Mouse (Mus musculus): ENCODE data around the gene Mars2.
A peak's percentile ranks its signal among the peaks of the same experiment; 100 is the strongest.

Mars2 gene

DNA sequence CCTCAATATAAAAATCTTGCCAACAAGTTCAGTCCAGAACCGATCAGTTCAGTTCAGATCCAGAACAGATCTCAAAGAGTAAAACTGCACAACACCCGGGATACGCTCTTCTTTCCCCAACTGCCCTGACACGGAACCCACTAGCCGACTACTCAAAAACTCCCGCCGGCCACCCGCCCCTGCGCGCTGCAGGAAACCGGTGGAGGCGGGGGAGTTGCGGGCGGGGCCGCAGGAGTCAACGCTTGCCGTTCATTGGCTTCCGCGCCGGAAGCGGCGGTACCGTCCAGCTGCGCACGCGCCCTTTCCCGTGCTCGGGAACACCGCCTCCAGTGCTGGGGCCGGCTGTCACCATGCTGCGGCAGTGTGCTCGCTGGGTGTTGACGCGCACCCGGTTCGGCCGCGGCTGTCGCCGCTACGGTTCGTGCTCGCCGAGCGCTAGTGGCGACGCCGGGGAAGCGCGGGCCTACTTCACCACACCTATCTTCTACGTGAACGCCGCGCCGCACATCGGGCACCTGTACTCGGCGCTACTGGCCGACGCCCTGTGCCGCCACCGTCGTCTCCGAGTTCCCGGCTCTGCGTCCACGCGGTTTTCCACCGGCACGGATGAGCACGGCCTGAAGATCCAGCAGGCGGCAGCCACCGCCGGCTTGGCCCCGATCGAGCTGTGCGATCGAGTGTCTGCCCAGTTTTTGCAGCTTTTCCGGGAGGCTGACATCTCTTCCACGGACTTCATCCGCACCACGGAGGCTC is at the start of gene Mars2:
Gene Mars2, plus strand, starts transcription at position 288 of the 753 bp plus-strand sequence.
- DNase-seq (ENCODE audit: low read depth, low spot score) = peak; percentile 97

DNA sequence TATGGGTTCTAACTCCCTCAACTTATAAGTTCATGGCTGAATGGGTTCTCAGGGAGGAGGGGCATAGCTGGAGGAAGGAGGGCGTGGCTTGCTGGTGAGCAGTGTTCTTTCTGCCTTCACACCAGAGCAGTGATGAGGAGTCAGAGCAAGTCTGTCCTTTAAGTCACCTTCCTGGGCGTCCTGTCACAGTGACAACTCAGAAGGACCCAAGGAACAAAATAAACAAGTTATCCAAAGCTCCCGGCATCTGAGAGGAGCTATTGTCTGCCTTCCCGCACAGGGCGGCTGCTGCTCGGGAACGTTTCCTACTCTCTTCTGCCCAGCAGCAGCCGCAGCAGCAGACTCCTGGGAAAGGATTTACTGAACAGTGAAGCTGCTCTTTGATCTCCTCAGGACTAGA is 45.0 kb upstream of the Mars2 start:
- DNase-seq (ENCODE audit: low read depth, low spot score) = no peak

GRCm38 (mm10) chr1:55192824-55193223 is 44.2 kb upstream of the Mars2 start:
- DNase-seq (ENCODE audit: low read depth, low spot score) = peak; percentile 50

GRCm38 (mm10) chr1:55193316-55193715 is 43.7 kb upstream of the Mars2 start:
- DNase-seq (ENCODE audit: low read depth, low spot score) = no peak

- no peak for DNase-seq (ENCODE audit: low read depth, low spot score)
These were observed 42.7 kb upstream of the Mars2 start for GRCm38 (mm10) chr1:55194064-55194915.

DNA sequence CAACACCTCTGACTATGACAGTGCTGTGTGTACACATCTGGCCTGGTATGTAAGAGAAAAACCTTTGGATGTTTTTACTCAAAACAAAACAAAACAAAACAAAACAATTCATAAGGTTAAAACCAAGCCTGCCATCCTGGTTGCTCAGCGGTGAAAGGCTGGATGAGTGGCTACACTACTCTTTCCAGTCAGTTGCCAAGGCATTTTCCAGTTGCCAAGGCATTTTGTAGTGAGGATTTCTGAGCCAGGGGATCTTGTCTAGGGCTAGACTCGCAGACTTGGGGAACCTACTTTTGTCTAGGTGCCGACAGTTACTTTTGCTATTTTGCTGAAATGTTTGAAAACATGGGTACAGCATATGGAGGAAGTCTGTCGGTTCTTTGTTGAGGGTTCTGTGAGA is 42.0 kb upstream of the Mars2 start:
- no peak for DNase-seq (ENCODE audit: low read depth, low spot score)

DNA sequence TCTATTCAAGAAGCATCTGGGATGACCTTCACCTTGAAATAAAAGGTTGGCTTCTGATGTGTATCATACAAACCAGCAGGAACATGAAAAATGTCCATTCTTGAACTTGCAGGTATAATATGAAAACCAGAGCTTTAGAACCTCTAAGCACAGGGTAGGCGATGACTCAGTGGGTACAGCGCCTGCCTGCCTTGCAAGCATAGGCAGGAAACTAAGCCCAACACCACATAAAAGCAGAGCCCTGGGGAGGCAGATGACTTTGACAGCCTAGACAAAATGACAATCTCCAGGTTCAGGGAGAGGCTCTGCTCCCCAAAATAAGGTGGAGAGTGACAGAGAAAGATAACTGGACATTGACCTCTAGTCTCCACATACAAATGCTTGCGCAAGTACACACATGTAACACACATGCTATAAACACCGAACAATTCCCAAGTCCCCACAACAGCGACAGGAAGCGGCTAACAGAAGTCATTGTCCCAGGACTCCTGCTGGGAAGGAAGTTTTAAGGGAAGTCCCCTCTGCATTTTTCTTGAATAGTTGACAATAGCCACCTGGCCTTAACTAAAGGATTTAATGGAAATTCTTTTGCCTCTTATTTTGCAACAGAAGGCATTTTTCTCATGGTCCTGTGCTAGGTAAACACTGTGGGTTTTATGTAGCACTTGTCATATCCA is 40.5 kb upstream of the Mars2 start:
- no peak for DNase-seq (ENCODE audit: low read depth, low spot score)

DNA sequence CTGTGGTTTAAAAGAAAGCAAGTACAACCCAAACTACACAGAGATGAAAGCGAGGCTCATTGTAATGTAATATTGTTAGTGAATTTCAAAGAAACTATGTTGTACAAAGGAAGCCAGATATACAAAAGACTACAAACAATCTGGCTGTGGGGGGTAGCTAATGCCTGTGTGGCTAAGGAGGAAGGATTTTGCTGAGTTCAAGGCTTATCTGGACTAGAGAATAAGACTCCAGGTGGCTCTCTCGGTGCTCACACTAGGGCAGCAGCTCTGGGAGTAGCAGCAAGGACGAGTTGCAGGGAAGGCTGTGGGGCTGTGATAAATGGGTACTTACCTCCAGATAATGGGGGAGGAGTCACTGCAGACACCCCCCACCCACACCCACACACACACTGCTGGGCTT is 38.3 kb upstream of the Mars2 start:
- no peak for DNase-seq (ENCODE audit: low read depth, low spot score)

DNA sequence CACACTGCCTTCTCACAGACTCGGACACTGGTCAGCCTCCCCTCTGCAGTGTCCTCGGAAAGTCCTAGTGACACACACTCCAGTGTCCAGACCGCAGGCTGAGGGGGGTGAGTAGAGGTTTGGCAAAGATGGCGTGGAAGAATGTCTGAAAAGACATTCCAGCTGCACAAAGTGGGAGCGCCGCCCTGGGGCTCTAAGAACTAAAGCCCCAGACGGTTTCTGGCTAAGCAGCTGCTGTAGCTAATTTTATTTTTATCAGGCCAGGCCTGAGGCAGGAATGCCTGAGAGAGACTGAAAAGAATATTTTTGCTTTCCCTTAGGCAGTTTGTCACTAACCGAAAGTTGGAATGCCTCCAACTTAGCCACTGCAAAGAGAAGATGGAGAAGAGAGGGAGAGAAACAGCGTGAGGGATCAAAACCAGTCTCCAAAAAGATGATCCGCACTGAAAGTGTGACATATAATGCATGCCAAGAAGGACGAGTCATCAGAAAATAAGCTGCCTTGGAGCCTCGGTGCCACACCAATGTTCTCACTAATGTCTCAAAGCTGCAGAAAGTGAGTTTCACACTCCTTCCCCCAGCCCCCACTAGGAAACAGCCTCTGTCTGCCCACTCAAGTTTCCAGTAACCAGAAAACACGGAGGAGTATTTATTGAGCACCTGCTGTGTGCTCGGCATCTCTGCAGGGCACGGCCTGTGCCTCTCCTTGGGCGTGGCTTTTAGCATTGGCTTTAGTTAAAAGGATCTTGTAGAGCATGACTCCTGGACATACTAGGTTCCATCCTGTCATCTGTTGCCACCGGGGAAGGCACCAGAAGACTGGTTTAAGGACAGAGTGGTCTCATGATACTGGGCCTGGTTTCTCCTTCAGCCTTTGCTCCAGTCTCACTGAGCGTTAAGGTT is 34.9 kb upstream of the Mars2 start:
- no peak for DNase-seq (ENCODE audit: low read depth, low spot score)

DNA sequence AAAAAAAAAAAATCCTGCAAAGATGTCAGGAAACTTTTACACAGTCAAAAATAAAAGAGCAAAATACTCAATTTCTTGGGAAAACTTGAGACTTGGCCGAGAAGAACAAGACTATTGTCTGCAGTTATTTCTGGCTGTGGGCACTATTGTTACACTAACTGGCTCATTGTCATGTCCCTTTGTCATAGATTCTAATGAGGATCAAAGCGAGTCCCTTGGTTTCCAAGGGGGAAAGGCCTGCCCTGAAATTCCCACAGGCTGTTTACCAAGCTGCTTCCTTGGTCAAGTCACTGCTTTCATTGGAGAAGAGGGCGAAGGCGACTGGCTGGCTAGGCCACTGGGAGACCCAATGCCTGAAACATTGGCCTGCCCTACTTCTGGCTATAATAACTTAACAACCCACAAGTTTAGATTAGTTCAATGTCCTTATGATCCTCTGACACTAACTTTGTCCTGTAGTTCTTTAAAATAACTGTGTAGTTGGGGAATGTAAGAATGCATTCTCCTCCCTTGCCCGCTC is 31.1 kb upstream of the Mars2 start:
- no peak for DNase-seq (ENCODE audit: low read depth, low spot score)

DNA sequence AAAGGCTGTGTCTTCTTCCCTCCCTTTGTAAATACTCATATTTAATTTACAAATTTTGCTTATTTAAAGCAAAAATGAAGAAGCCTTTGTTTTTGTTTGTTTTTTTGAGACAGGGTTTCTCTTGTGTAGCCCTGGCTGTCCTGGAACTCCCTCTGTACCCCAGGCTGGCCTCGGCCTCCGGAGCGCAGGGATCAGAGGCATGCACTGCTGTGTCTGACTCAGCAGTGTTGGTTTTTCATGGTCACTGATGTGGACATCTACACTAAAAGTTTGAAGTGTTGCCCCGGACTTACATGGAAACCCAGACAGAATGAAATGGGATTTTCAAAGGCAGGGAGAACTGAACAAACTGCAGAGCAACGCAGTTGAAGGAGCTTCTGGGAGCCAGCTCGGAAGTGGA is 29.4 kb upstream of the Mars2 start:
- DNase-seq (ENCODE audit: low read depth, low spot score) = no peak

GRCm38 (mm10) chr1:55208500-55209140 is 28.4 kb upstream of the Mars2 start:
- DNase-seq (ENCODE audit: low read depth, low spot score) = no peak

- peak; percentile 90 for DNase-seq (ENCODE audit: low read depth, low spot score)
These were observed 26.6 kb upstream of the Mars2 start for GRCm38 (mm10) chr1:55210202-55210965.

GRCm38 (mm10) chr1:55211081-55211480 is 25.9 kb upstream of the Mars2 start:
- DNase-seq (ENCODE audit: low read depth, low spot score) = no peak

DNA sequence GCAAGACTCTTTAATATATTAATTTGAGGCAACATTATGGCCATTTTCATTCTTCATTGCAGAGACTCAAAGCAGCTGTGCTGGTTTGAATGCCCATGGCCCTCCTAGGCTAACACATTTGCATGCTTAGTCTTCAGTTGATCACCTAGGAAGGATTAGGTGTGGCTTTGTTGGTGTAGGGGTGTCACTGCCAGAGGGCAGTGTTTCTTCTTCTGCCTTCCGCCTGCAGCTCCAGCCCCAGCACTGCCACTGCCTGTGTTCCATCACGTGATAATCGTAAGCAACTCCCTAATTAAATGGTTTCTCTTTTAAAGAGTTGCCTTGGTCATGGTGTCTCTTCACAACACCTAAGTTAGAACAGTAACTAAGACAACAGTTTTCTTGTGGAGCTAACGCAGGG is 24.2 kb upstream of the Mars2 start:
- DNase-seq (ENCODE audit: low read depth, low spot score) = no peak

DNA sequence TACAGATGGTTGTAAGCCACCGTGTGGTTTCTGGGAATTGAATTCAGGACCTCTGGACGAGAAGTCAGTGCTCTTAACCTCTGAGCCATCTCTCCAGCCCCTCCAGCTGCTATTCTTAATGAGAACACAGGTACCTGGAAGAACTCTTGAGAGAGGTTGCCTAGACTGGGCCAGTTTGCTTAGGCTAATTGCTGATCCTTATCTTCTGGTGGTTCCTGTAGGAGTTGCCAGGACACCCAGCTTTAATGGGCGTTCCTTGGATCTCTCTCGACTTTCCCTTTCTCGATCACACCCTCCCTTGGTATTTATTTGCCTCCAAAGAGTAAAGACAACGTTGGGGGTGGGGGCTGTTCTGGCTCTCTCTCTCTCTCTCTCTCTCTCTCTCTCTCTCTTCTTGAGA is 23.5 kb upstream of the Mars2 start:
- DNase-seq (ENCODE audit: low read depth, low spot score) = no peak

DNA sequence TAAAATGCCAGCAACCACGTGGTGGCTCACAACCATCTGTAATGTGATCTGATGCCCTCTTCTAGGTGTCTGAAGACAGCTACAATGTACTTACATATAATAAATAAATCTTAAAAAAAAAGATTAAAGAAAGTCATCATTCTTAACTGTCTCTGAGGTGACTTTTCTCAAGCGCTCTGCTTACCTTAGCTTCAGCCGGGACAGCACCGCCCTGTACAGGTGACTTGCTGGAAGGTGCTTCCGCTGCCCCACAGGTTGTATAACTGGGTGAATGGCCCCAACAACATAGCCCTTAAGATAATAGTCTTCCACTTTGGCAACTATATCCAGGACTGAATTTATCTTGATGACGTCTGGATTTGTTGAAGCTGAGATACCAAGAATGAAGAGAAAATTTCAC is 23.0 kb upstream of the Mars2 start:
- DNase-seq (ENCODE audit: low read depth, low spot score) = no peak

GRCm38 (mm10) chr1:55215185-55215813 is 21.7 kb upstream of the Mars2 start:
- peak; percentile 88 for DNase-seq (ENCODE audit: low read depth, low spot score)

- DNase-seq (ENCODE audit: low read depth, low spot score) = no peak
These were observed 19.8 kb upstream of the Mars2 start for GRCm38 (mm10) chr1:55217191-55217590.
